Mouse (Mus musculus) kidney, postnatal 0 days (tissue): ENCODE measurements at regions not wholly inside any gene's neighbourhood (a gene's known extent, or its start where the extent isn't known, plus 50 kb on each side); places are given as distances from the start of the nearest gene placed in this dataset.
A peak's percentile ranks its signal among the peaks of the same experiment; 100 is the strongest.
"Not testable (repeated sequence)": the region's sequence is repeated elsewhere in the genome, so short reads cannot be mapped to it uniquely, and the experiment has no call there.

Experiments
- ATAC-seq: fragments of 200-750 bp; cut with Nextera tagmentation; replicated peaks from 2 replicates; pipeline ENCODE4 v1.8.0; 2017; ENCODE audit warnings: low read depth, moderate number of reproducible peaks, moderate TSS enrichment, moderate library complexity; ENCODE audit not compliant: low FRiP score
- DNase-seq: peaks from one replicate; pipeline ENCODE4 v3.0.0-alpha.2; 2016; ENCODE audit warnings: low spot score
- H3K27ac ChIP-seq: fragments of 300-500 bp; sonication (generic); 2 replicates; pipeline ENCODE4 v1.5.1; 2014; ENCODE audit warnings: mild to moderate bottlenecking
- H3K27me3 ChIP-seq: fragments of 300-500 bp; sonication (generic); 2 replicates; pipeline ENCODE4 v1.6.1; 2014; ENCODE audit warnings: low read length, mixed read lengths; ENCODE audit not compliant: insufficient read depth
- H3K36me3 ChIP-seq: fragments of 300-500 bp; sonication (generic); 2 replicates; pipeline ENCODE4 v1.6.1; 2014; ENCODE audit warnings: low read length, mixed read lengths; ENCODE audit not compliant: insufficient read depth
- H3K4me1 ChIP-seq: fragments of 300-500 bp; sonication (generic); replicated peaks from 2 replicates; pipeline ENCODE4 v1.6.1; 2014; ENCODE audit warnings: antibody characterized with exemption, low read length, mixed read lengths; ENCODE audit not compliant: insufficient read depth
- H3K4me2 ChIP-seq: fragments of 300-500 bp; sonication (generic); 2 replicates; pipeline ENCODE4 v1.6.1; 2014; ENCODE audit warnings: mild to moderate bottlenecking, low read length, moderate library complexity, mixed read lengths
- H3K4me3 ChIP-seq: fragments of 300-500 bp; sonication (generic); replicated peaks from 2 replicates; pipeline ENCODE4 v1.5.1; 2014; ENCODE audit warnings: low read depth, low read length
- H3K9ac ChIP-seq: fragments of 300-500 bp; sonication (generic); 2 replicates; pipeline ENCODE4 v1.6.1; 2014; ENCODE audit warnings: low read depth, low read length
- H3K9me3 ChIP-seq: fragments of 300-500 bp; sonication (generic); replicated peaks from 2 replicates; pipeline ENCODE4 v1.6.1; 2016; ENCODE audit warnings: low read length, inconsistent platforms, mixed read lengths
- CTCF ChIP-seq: IDR thresholded peaks from 2 replicates; pipeline ENCODE4 v1.5.1; 2016; ENCODE audit warnings: antibody characterized with exemption, low read depth, mild to moderate bottlenecking, moderate library complexity
- WGBS: fragments of 180-500 bp; shearing (Covaris S2); extraction: QIAGEN DNeasy Blood & Tissue Kit; methylation state at CpG from one replicate; pipeline ENCODE4 v1.1.7; 2014; 5-methylcytosine and 5-hydroxymethylcytosine counted together

DNA sequence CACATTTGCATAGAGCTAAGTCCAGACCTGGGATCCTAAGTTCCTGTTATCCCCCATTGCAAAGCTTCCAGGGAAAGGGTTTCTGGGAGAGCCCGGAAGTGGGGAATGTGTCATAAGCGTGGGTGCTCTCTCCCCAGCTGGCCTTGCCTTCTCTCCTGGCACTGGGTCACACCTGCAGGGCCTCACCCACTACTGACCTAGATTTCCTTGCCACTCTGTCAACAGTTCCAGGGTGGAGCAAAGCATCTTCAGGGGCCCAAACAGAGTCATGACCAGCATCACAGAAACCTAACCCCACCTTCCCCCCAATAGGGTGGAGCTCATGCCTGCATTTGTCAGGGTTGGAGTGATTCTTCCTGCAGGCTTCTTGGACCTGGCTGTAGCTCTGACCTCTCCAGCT lies 109.5 kb upstream of the Ywhaq start:
- not testable (repeated sequence) for ATAC-seq, DNase-seq
- 93% methylated on average over 2 of the region's 2 CpGs for WGBS

DNA sequence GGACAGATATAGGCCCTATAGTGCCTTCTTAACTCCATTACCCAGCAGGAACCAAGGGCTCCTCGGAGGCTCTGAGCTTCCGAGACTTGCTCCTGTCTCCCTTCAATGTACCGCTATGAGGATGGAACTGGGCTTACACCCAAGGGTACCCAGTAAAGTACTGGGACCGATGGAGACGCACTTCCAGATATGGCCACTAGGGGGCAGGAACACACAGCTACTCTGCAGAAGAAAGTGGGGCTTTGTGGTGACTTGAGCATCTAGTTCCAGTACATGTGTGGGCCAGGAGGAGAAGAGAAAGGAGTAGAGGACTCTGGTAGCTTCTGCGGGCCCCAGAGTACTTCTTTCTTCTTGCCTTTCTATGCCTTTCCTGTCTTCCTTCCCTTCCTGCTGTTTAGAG lies 108.1 kb upstream of the Ywhaq start:
- TF ChIP-seq CTCF: peak; percentile 62
- not testable (repeated sequence) for H3K36me3 ChIP-seq, H3K4me3 ChIP-seq, H3K9me3 ChIP-seq, H3K27ac ChIP-seq, H3K27me3 ChIP-seq, DNase-seq, H3K4me1 ChIP-seq, H3K4me2 ChIP-seq, H3K9ac ChIP-seq
- peak; percentile 46; the same call in 1 of the 2 replicates for ATAC-seq
- WGBS: 39% methylated on average over 6 of the region's 6 CpGs

More for the DNA sequence above, 109.5 kb upstream of the Ywhaq start:
- H3K9me3 ChIP-seq, H3K27me3 ChIP-seq, H3K36me3 ChIP-seq, H3K9ac ChIP-seq, H3K4me1 ChIP-seq, H3K4me3 ChIP-seq, H3K27ac ChIP-seq, H3K4me2 ChIP-seq: not testable (repeated sequence)

GRCm38 (mm10) chr12:21522621-21523020 lies 105.2 kb upstream of the Ywhaq start:
- no peak overlapping the region for H3K9ac ChIP-seq
- 58% methylated on average over 3 of the region's 3 CpGs for WGBS
- no peak overlapping the region for H3K27ac ChIP-seq
- DNase-seq (no peak), ATAC-seq (no peak)
- no peaks in the 10 kb centered on the region for H3K4me1 ChIP-seq
- no peak overlapping the region for H3K4me2 ChIP-seq
- H3K36me3 ChIP-seq: no peaks in the 10 kb centered on the region
- TF ChIP-seq CTCF: no peak
- no peak overlapping the region for H3K4me3 ChIP-seq
- no peaks in the 10 kb centered on the region for H3K27me3 ChIP-seq
- H3K9me3 ChIP-seq: no peaks in the 10 kb centered on the region

- ATAC-seq (no peak), DNase-seq (no peak)
- Histone ChIP-seq H3K27ac (no peak overlapping the region), H3K4me3 (no peak overlapping the region), H3K4me2 (no peak overlapping the region), H3K4me1 (no peaks in the 10 kb centered on the region), H3K36me3 (no peaks in the 10 kb centered on the region), H3K9me3 (no peaks in the 10 kb centered on the region), H3K27me3 (no peaks in the 10 kb centered on the region), H3K9ac (no peak overlapping the region)
- WGBS: 47% methylated on average over 3 of the region's 3 CpGs
- TF ChIP-seq CTCF: no peak
Observed at GRCm38 (mm10) chr12:21519058-21519457, 101.6 kb upstream of the Ywhaq start.

DNA sequence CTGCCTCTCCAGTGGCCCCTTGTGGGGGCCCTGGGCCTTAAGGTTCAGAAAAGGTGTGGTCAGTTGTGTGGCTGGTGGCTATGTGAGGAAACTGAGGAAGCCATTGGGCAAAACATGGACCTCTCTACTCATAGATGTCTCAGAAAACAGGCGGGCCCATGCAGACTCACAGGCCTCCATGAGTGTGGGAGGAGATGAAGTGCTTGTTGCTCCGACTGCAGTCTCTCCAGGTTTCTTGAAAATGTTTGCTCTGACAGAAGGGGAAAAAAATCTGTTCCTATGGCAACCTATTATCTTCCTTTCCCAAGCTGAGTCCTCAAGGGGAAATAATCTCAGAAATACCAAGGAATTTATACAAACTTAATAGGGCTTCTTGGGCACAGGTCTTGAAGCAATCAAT lies 95.3 kb upstream of the Ywhaq start:
- Histone ChIP-seq H3K4me2 (no peak overlapping the region), H3K27ac (no peak overlapping the region), H3K9me3 (no peaks in the 10 kb centered on the region), H3K4me3 (no peak overlapping the region), H3K4me1 (no peaks in the 10 kb centered on the region), H3K36me3 (no peaks in the 10 kb centered on the region), H3K9ac (no peak overlapping the region), H3K27me3 (no peaks in the 10 kb centered on the region)
- no peak for TF ChIP-seq CTCF
- no peak for DNase-seq
- 84% methylated on average over 2 of the region's 2 CpGs for WGBS
- no peak for ATAC-seq

- H3K4me3 ChIP-seq: no peak overlapping the region
- no peak overlapping the region for H3K4me2 ChIP-seq
- WGBS: 86% methylated on average over 8 of the region's 8 CpGs
- no peaks in the 10 kb centered on the region for H3K36me3 ChIP-seq
- H3K9me3 ChIP-seq: no peaks in the 10 kb centered on the region
- no peaks in the 10 kb centered on the region for H3K27me3 ChIP-seq
- ATAC-seq: no peak
- no peak overlapping the region for H3K9ac ChIP-seq
- TF ChIP-seq CTCF: no peak
- H3K27ac ChIP-seq: no peak overlapping the region
- no peak for DNase-seq
- H3K4me1 ChIP-seq: no peaks in the 10 kb centered on the region
Observed at GRCm38 (mm10) chr12:21511043-21511665, 93.7 kb upstream of the Ywhaq start.

DNA sequence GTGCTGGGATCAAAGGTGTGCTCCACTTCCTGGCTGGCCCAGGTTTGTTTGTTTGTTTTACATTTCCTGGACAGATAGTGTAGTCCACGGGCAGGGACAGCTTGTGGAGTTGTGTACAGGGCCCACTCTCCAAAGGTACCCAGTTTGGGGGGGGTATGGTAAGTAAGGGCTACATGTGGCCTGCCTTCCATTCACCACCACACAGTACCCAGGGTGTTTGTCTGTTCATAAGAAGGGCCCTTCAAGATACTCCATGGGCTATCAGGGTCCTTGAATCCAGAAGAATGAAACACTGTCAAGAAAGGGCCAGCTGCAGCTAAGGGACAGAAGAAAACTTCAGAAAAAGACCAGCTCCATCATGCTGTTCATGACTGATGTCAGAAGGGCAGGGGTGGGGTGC lies 89.6 kb upstream of the Ywhaq start:
- H3K9ac ChIP-seq: no peak overlapping the region
- H3K27ac ChIP-seq: no peak overlapping the region
- DNase-seq (no peak), ATAC-seq (no peak)
- H3K4me3 ChIP-seq: no peak overlapping the region
- H3K9me3 ChIP-seq: no peaks in the 10 kb centered on the region
- H3K4me1 ChIP-seq: no peaks in the 10 kb centered on the region
- no peaks in the 10 kb centered on the region for H3K36me3 ChIP-seq
- no peaks in the 10 kb centered on the region for H3K27me3 ChIP-seq
- H3K4me2 ChIP-seq: no peak overlapping the region
- no peak for TF ChIP-seq CTCF
- WGBS: 23% methylated on average over 1 of the region's 1 CpGs
